Mouse (Mus musculus) C2C12 (cell line): ENCODE results near the gene Tmc6. TPM values are rescaled to one million over a fixed set of nuclear protein-coding genes. Genes with fewer than 3 reads are reported as not detected.
"Not testable (repeated sequence)": the region's sequence is repeated elsewhere in the genome, so short reads cannot be mapped to it uniquely, and the experiment has no call there.

ENCODE experiments used
- H3K27me3 ChIP-seq: one replicate; pipeline ENCODE4 v1.6.1; 2011; ENCODE audit not compliant: control insufficient read depth, insufficient read depth, insufficient read length
- H3K36me3 ChIP-seq: one replicate; pipeline ENCODE4 v1.6.1; 2011; ENCODE audit not compliant: control insufficient read depth, insufficient read depth
- H3K4me3 ChIP-seq: one replicate; pipeline ENCODE4 v1.5.1; 2011; ENCODE audit warnings: mild to moderate bottlenecking, control low read depth; ENCODE audit not compliant: poor library complexity, insufficient read depth, severe bottlenecking
- H3K79me2 ChIP-seq: one replicate; pipeline ENCODE4 v1.6.1; 2011; ENCODE audit not compliant: control insufficient read depth, insufficient read depth
- H3K79me3 ChIP-seq: one replicate; pipeline ENCODE4 v1.6.1; 2011; ENCODE audit warnings: low read depth, control low read depth
- H3ac ChIP-seq: one replicate; pipeline ENCODE3; 2011; ENCODE audit warnings: low read depth; ENCODE audit not compliant: control insufficient read depth, insufficient read length
- CEBPB ChIP-seq: IDR thresholded peaks from one replicate; pipeline ENCODE4 v1.6.1; 2011; ENCODE audit warnings: low read depth, mild to moderate bottlenecking, control low read depth, moderate library complexity
- CTCF ChIP-seq: IDR thresholded peaks from one replicate; pipeline ENCODE4 v1.5.1; 2011; ENCODE audit not compliant: control insufficient read depth, insufficient read depth, insufficient read length
- FOSL1 ChIP-seq: IDR thresholded peaks from one replicate; pipeline ENCODE4 v1.8.0; 2011; ENCODE audit warnings: mild to moderate bottlenecking, low read length; ENCODE audit not compliant: poor library complexity, insufficient read depth, severe bottlenecking
- MAX ChIP-seq: IDR thresholded peaks from one replicate; pipeline ENCODE4 v1.6.1; 2011; ENCODE audit warnings: mild to moderate bottlenecking, control low read depth
- MYOD1 ChIP-seq: IDR thresholded peaks from one replicate; pipeline ENCODE4 v1.6.1; 2011; ENCODE audit warnings: low read depth; ENCODE audit not compliant: control insufficient read depth, insufficient read length
- MYOG ChIP-seq: IDR thresholded peaks from one replicate; pipeline ENCODE4 v1.6.1; 2011; ENCODE audit not compliant: control insufficient read depth, insufficient read length; ENCODE audit errors: extremely low read depth
- USF1 ChIP-seq: IDR thresholded peaks from one replicate; pipeline ENCODE4 v1.6.1; 2011; ENCODE audit warnings: low read depth, mild to moderate bottlenecking, control low read depth, moderate library complexity
- polyA plus RNA-seq: library from polyadenylated mRNA; unstranded; fragments of >200 nt; fragmentation: generic; extraction: Trizol; gene quantifications from one replicate; pipeline ENCODE4 v1.2.1, GENCODE M21; 2012; ENCODE audit warnings: missing spikeins

The Tmc6 gene
- polyA plus RNA-seq, 1 experiment = 23.2 TPM

- Histone ChIP-seq H3K79me2 (peaks cover 83% of the 10 kb centered on the region), H3ac (no peak overlapping the region), H3K27me3 (no peaks in the 10 kb centered on the region), H3K4me3 (peak overlapping the region; percentile 89), H3K79me3 (peaks cover 60% of the 10 kb centered on the region), H3K36me3 (peaks cover 55% of the 10 kb centered on the region)
- TF ChIP-seq MAX (no peak), USF1 (no peak), MYOG (no peak), FOSL1 (no peak), MYOD1 (no peak), CEBPB (no peak), CTCF (no peak)
Observed at GRCm38 (mm10) chr11:117823411-117823810, 41.4 kb upstream of the Tmc6 start.

GRCm38 (mm10) chr11:117822728-117823241 is 40.8 kb upstream of the Tmc6 start:
- TF ChIP-seq MYOG (no peak), MYOD1 (no peak), MAX (peak; percentile 13), CEBPB (no peak), FOSL1 (no peak), CTCF (no peak)
- peaks cover 90% of the 10 kb centered on the region for H3K79me2 ChIP-seq
- H3K4me3 ChIP-seq = peak overlapping the region; percentile 8
- H3K79me3 ChIP-seq = peaks cover 65% of the 10 kb centered on the region
- peaks cover 61% of the 10 kb centered on the region for H3K36me3 ChIP-seq
- H3ac ChIP-seq = peak overlapping the region; percentile 89
- no peaks in the 10 kb centered on the region for H3K27me3 ChIP-seq

GRCm38 (mm10) chr11:117821868-117822267 is 39.9 kb upstream of the Tmc6 start:
- TF ChIP-seq MYOD1 = no peak
- TF ChIP-seq USF1 = no peak
- TF ChIP-seq CEBPB = no peak
- no peak for TF ChIP-seq MAX
- no peak for TF ChIP-seq CTCF
- no peak for TF ChIP-seq FOSL1
- TF ChIP-seq MYOG = no peak
- Histone ChIP-seq H3K79me2 (peaks cover 91% of the 10 kb centered on the region), H3K27me3 (no peaks in the 10 kb centered on the region), H3K36me3 (peaks cover 69% of the 10 kb centered on the region), H3K4me3 (no peak overlapping the region), H3K79me3 (peaks cover 72% of the 10 kb centered on the region), H3ac (peak overlapping the region; percentile 13)

- Histone ChIP-seq H3K36me3 (peaks cover 84% of the 10 kb centered on the region), H3K79me2 (peaks cover 94% of the 10 kb centered on the region), H3K4me3 (no peak overlapping the region), H3K27me3 (no peaks in the 10 kb centered on the region), H3K79me3 (peaks cover 70% of the 10 kb centered on the region), H3ac (no peak overlapping the region)
- TF ChIP-seq FOSL1 (no peak), MYOG (no peak), USF1 (no peak), CTCF (no peak), MYOD1 (no peak), MAX (no peak), CEBPB (no peak)
Observed at GRCm38 (mm10) chr11:117820173-117820572, 38.2 kb upstream of the Tmc6 start.

- H3K79me2 ChIP-seq = peaks cover 94% of the 10 kb centered on the region
- peaks cover 92% of the 10 kb centered on the region for H3K36me3 ChIP-seq
- TF ChIP-seq MAX = no peak
- TF ChIP-seq MYOD1 = no peak
- no peak for TF ChIP-seq CEBPB
- no peak for TF ChIP-seq MYOG
- H3ac ChIP-seq = no peak overlapping the region
- H3K79me3 ChIP-seq = peaks cover 64% of the 10 kb centered on the region
- no peak overlapping the region for H3K4me3 ChIP-seq
- H3K27me3 ChIP-seq = no peaks in the 10 kb centered on the region
Observed at GRCm38 (mm10) chr11:117819095-117819494, 37.1 kb upstream of the Tmc6 start.

GRCm38 (mm10) chr11:117816389-117816996 is 34.5 kb upstream of the Tmc6 start:
- H3K4me3 ChIP-seq = no peak overlapping the region
- H3K27me3 ChIP-seq = no peaks in the 10 kb centered on the region
- no peak overlapping the region for H3ac ChIP-seq
- H3K79me2 ChIP-seq = peaks cover 97% of the 10 kb centered on the region
- H3K79me3 ChIP-seq = peaks cover 61% of the 10 kb centered on the region
- peaks cover 91% of the 10 kb centered on the region for H3K36me3 ChIP-seq
- TF ChIP-seq MYOG (no peak), CEBPB (no peak), FOSL1 (no peak), MYOD1 (no peak), MAX (no peak)

- peaks cover 59% of the 10 kb centered on the region for H3K79me3 ChIP-seq
- H3ac ChIP-seq, H3K4me3 ChIP-seq, H3K27me3 ChIP-seq: not testable (repeated sequence)
- peaks cover 88% of the 10 kb centered on the region for H3K36me3 ChIP-seq
- H3K79me2 ChIP-seq = peaks cover 97% of the 10 kb centered on the region
Observed at GRCm38 (mm10) chr11:117815850-117816249, 33.9 kb upstream of the Tmc6 start.
